Mouse (Mus musculus) ES-Bruce4 (cell line): ENCODE results near the gene B3gnt3.

Experiments used
- CTCF ChIP-seq: IDR thresholded peaks from one replicate; pipeline ENCODE4 v1.8.1; 2011; ENCODE audit warnings: low read depth, low read length
- EP300 ChIP-seq: IDR thresholded peaks from 2 replicates; pipeline ENCODE4 v1.6.1; 2011; ENCODE audit warnings: low read depth, low read length; ENCODE audit not compliant: insufficient read depth

DNA sequence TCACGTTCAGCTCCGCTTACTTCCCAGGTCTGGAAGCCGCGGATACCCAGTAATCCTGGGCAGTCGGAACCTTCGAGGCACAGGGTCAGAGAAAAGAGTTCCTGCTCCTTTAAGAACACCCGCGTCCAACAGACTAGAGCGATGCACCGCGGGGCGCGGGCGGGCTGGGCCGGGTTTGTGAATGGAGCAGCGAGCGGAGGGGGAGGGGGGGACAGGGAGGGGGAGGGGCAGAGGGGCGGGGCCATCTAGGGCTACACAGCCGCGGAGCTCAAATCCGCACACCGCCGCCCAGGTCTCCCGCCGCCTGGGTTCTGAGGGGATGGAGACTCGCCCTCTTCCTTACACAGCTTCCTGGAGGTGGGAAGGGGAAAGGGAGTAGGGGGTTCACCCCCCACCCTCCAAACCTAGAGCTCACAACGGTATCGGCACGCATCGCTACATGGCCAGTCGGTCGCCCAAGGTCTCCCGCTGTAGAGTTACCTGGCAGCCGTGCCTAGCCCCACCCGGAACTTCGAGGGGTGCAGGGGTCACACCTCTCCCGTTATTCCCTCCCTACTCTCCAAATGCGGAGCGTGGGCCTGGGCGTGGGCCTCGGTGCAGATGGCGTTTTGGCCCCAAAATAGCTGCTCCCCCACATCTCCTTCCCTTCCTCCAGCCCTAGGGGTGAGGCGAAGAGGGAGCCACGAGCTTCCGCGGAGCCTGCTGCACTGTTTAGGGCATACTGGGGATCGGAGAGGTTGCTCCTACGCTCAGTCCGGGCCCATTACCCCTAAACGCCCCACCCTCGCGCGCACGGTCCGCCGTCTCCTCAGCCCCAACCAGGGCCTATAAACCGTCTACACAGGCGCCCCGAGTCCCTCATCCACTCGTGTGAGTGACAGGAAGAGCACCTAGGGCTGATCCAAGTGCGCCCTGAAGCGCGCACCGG lies 30.7 kb downstream of the B3gnt3 start:
- TF ChIP-seq CTCF (no peak), EP300 (peak; percentile 62; the same call in 1 of the 2 replicates)
